Mouse (Mus musculus) B cell, adult 67 days (primary cell): ENCODE measurements around the gene G2e3. TPM values are rescaled to one million over a fixed set of nuclear protein-coding genes. Genes with fewer than 3 reads are reported as not detected.

ENCODE experiments used
- total RNA-seq, 2 experiments: library from RNA; stranded (reverse); gene quantifications; 4 replicates each; pipeline ENCODE4 v1.2.4; 2023

G2e3 gene
- 10 to 100 TPM; 19.5 to 22.7 TPM for total RNA-seq

DNA sequence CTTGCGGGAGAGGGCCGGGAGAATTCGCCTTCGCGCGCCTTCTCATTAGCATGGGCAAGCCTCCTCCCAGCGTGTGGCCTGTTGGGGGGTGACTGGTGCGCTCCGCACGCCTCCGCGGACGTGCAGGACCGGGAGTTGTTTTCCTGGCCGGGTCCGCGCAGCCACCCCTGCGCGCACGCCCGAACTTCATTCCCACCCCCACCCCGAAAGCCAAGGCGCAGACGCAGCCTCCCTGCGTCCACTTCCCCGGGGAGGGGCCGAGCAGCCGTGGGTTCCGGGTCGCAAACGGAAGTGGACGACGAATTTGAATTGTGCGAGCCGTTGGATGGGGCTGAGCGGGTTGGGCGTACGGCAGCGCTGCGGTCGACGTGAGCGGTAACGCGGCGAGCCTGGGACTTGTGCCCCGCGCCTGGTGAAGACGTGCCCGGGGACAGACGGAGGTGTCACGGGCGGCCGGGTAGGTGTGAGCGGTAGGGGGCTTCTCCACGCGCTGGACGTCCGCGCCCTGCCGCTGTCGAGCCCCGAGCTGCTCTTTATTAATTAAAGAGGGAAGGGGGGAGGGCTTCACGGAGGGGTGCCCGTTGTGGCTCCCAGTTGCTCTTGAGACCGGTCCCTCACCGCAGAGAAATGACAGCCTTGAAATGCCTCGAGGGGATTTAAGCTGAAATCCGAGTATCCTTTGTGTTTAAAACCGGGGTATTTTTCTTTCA, at the start of gene G2e3:
Gene G2e3, plus strand, starts transcription at position 74 of the 710 bp plus-strand sequence.

DNA sequence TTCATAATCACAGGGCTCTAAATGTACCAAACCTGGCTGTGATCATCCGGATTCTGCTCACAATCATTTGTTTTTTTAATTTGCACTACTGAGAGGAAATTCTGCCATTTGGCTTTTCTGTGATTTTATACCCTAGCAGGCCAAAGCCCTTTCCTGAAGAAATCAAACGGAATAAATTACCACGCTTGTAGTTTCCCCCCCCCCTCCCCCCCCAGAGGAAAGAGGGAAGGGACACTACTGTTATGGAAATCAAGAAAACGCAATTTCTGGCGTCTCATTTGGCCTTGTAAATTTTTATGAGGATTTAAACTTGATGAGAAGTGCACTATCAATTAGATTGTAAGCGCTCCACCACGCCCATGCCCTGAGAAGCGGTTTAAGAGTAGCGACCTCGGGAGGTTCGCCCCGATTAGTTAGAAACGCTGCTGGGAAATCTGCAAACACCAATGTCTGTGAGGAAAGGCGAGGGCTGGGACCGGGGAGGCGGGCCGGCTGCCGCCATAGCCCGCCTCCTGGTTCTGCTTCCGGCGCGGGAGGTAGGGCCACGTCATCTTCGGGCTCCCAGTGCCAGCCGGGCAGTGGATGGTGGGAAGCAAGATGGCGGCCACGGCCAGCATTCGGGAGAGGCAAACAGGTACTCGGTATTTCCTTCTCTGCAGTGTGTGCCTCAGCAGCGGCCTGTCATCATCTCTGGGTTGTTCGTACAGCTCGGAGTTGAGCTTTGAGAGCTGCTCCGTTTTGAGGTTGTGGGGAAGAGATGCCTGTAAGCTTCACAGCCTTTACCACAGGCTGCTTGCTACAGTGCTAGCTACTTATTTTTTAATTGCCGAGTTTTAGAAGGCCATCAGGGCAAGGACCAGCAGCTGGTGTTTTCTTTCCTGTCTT, 29.4 kb downstream of the G2e3 start, which contains the start of gene Scfd1:
Gene Scfd1, plus strand, starts transcription at position 508 of the 885 bp plus-strand sequence.

Other genes starting within 250 kb of the G2e3 start
- gene Scfd1, start 29.4 kb downstream of the G2e3 start, total RNA-seq: 10 to 100 TPM; 58.9 to 62.0 TPM
- gene Coch, start 245.3 kb downstream of the G2e3 start, total RNA-seq: not detected